Mouse (Mus musculus) kidney, adult 2 months (tissue): Measurements from ENCODE around the gene Sorcs2. TPM values are rescaled to one million over a fixed set of nuclear protein-coding genes. Genes with fewer than 3 reads are reported as not detected.

Experiments used
- DNase-seq: peaks from one replicate; pipeline ENCODE4 v3.0.0; 2021
- H3K27ac ChIP-seq: fragments of 200-500 bp; 2 replicates; pipeline ENCODE4 v1.5.1; 2012; ENCODE audit warnings: low read depth, low read length, control low read depth, inconsistent platforms; ENCODE audit not compliant: insufficient read depth
- H3K27me3 ChIP-seq: fragments of 200-500 bp; replicated peaks from 2 replicates; pipeline ENCODE4 v1.6.1; 2012; ENCODE audit warnings: mild to moderate bottlenecking, moderate library complexity, low read length, inconsistent platforms; ENCODE audit not compliant: control insufficient read depth, insufficient read depth
- H3K36me3 ChIP-seq: fragments of 200-500 bp; 2 replicates; pipeline ENCODE4 v1.6.1; 2012; ENCODE audit warnings: mild to moderate bottlenecking, moderate library complexity, low read length, inconsistent platforms; ENCODE audit not compliant: control insufficient read depth, insufficient read depth
- H3K4me1 ChIP-seq: fragments of 200-500 bp; 2 replicates; pipeline ENCODE4 v1.6.1; 2011; ENCODE audit warnings: low read length; ENCODE audit not compliant: control insufficient read depth, insufficient read depth
- H3K4me3 ChIP-seq: fragments of 200-500 bp; 2 replicates; pipeline ENCODE4 v1.5.1; 2011; ENCODE audit warnings: mild to moderate bottlenecking, low read depth, low read length, control low read depth; ENCODE audit not compliant: insufficient read depth
- CTCF ChIP-seq: fragments of 200-500 bp; conservative IDR thresholded peaks from 2 replicates; pipeline ENCODE4 v1.5.1; 2011; ENCODE audit warnings: low read depth, mild to moderate bottlenecking, control low read depth, low read length, moderate library complexity, mixed read lengths; ENCODE audit not compliant: insufficient read depth, insufficient read length
- POLR2A ChIP-seq: fragments of 200-500 bp; IDR thresholded peaks from one replicate; pipeline ENCODE4 v1.6.1; 2011; ENCODE audit warnings: low read depth, low read length, control low read depth
- WGBS: fragments of 180-500 bp; shearing (Covaris S2); methylation state at CpG from one replicate; pipeline ENCODE4 v1.1.7; 2018; 5-methylcytosine and 5-hydroxymethylcytosine counted together
- polyA plus RNA-seq: library from polyadenylated mRNA; depleted of rRNA; stranded (reverse); fragments of >200 nt; gene quantifications from 2 replicates; pipeline ENCODE4 v1.2.3, GENCODE M21; 2012

Sorcs2 gene
- polyA plus RNA-seq, 1 experiment: 1.9 TPM

DNA sequence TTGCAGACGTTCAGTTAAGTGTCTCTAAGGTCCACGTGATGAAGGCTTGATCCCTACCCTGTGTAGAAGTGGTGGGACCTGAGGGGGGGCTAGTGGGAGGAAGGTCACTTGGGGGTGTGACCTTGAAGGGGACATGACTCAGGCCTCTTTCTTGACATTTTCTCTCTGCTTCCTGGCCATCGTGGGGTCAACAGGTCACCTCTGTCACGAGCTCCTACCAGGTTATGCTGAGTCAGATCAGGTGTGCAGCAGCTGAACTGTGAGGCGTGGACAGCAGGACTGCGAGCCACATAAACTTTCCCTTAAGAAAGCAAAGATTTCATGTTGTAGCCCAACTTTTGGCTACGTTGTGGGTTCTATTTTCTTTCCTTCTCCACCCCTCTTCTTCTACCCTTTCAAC lies 307.9 kb downstream of the Sorcs2 start:
- 51% methylated on average over 7 of the region's 7 CpGs for WGBS

GRCm38 (mm10) chr5:36089243-36089642 lies 308.7 kb downstream of the Sorcs2 start:
- peaks cover 7% of the 10 kb centered on the region for H3K4me1 ChIP-seq
- no peaks in the 10 kb centered on the region for H3K27me3 ChIP-seq
- WGBS: 53% methylated on average over 2 of the region's 2 CpGs
- H3K27ac ChIP-seq: no peak overlapping the region
- no peak overlapping the region for H3K4me3 ChIP-seq
- peak; percentile 11 for DNase-seq
- no peak for TF ChIP-seq CTCF
- TF ChIP-seq POLR2A: no peak
- no peaks in the 10 kb centered on the region for H3K36me3 ChIP-seq

More for the DNA sequence above, 307.9 kb downstream of the Sorcs2 start:
- peak; percentile 61 for DNase-seq
- H3K4me3 ChIP-seq: no peak overlapping the region
- no peak for TF ChIP-seq CTCF
- TF ChIP-seq POLR2A: no peak
- no peaks in the 10 kb centered on the region for H3K36me3 ChIP-seq
- no peaks in the 10 kb centered on the region for H3K27me3 ChIP-seq
- H3K4me1 ChIP-seq: no peaks in the 10 kb centered on the region; the same call in none of the 2 replicates
- no peak overlapping the region for H3K27ac ChIP-seq

- Histone ChIP-seq H3K36me3 (no peaks in the 10 kb centered on the region), H3K27me3 (no peaks in the 10 kb centered on the region), H3K27ac (no peak overlapping the region), H3K4me1 (peaks cover 9% of the 10 kb centered on the region), H3K4me3 (no peak overlapping the region)
- TF ChIP-seq POLR2A (no peak), CTCF (no peak)
- DNase-seq: no peak
- WGBS: 91% methylated on average over 5 of the region's 5 CpGs
Measured at GRCm38 (mm10) chr5:36086931-36087330, 311.0 kb downstream of the Sorcs2 start.

- no peak for DNase-seq
- peaks cover 9% of the 10 kb centered on the region; the same call in 1 of the 2 replicates for H3K4me1 ChIP-seq
- no peak overlapping the region for H3K27ac ChIP-seq
- 70% methylated on average over 4 of the region's 4 CpGs for WGBS
- no peak overlapping the region for H3K4me3 ChIP-seq
- no peaks in the 10 kb centered on the region for H3K27me3 ChIP-seq
- H3K36me3 ChIP-seq: no peaks in the 10 kb centered on the region
- TF ChIP-seq POLR2A: no peak
- no peak for TF ChIP-seq CTCF
Measured at GRCm38 (mm10) chr5:36085621-36086020, 312.3 kb downstream of the Sorcs2 start.

DNA sequence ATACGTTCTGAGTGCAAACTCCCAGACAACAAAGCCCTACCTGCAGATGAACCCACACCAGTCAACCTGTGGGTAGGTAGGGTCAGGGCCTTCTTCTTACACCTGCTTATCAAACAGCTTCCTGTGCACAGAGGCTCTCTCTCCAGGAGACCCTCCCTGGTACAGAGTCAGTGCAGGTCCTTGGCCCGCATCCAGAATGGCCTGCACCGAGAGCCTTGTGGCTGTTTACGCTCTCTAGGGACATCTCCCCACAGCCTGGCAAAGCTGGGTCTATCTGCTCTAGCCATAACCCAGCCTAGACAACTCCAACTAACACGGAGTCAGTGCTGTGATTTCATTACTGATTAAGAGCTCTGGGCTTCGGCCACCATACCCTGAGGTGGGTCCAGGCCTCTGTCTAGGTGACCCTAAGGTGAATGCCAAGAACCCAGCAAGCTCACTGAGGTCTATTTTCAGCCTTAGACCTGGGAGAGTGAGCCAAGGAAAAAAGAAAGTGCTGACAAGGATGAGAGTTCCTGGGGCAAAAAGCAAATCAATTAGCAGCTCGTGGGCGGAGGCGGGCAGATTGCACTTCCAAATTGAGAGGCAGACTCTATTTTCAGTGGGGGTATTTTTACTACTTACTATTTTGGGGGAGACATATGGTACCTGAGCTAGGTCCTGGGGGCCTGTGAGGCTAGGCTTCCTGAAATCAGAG lies 313.9 kb downstream of the Sorcs2 start:
- Histone ChIP-seq H3K36me3 (no peaks in the 10 kb centered on the region), H3K27me3 (no peaks in the 10 kb centered on the region), H3K27ac (no peak overlapping the region), H3K4me3 (no peak overlapping the region), H3K4me1 (peaks cover 9% of the 10 kb centered on the region; the same call in 1 of the 2 replicates)
- peak; percentile 75 for DNase-seq
- WGBS: 64% methylated on average over 9 of the region's 9 CpGs
- TF ChIP-seq CTCF (no peak), POLR2A (no peak)

- Histone ChIP-seq H3K27me3 (no peaks in the 10 kb centered on the region), H3K36me3 (no peaks in the 10 kb centered on the region), H3K27ac (no peak overlapping the region), H3K4me3 (no peak overlapping the region), H3K4me1 (peaks cover 9% of the 10 kb centered on the region; the same call in 1 of the 2 replicates)
- WGBS: 66% methylated on average over 8 of the region's 8 CpGs
- DNase-seq: no peak
- TF ChIP-seq CTCF (no peak), POLR2A (no peak)
Measured at GRCm38 (mm10) chr5:36081021-36081420, 316.9 kb downstream of the Sorcs2 start.

DNA sequence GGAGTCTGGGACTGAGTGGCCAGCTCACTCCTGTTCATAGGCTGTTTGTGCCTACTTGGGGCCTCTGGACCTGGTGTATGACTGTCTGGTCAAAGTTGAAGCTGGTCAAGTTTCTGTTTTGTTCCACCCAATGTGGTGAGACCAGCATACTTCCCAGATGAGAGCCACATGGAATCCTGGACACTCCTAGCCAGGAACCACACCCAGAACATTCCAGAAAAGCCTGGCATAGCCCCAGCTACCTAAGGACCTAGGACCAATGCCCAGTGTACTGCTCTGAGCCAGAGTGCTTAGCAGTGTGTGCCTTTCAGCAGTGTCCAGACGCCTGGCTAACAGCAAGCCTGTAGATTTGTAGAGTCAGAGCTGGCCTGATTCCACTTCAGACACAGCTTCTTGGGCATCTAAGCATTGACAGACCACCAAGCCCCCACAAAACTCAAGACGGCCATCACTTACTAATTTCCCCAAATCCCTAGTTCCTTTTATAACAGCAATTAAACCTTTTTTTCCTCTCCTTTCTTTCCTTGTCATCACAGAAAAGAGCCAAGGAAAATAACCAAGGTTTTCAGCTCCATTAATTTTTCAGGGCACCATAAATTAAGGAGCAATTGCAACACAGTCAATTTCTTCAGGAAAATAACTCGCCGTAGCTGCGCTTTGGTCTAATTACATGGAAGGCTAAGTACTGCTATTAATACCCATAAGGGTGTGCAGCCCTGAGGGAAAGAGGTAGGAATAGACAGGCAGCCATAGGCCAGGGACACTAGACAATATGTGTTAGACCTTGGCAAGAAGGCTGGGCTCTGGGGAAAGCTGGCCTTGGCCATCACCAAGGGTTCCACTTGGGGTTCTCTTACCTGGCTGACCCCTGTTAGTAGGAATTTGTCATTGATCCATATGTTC lies 322.5 kb downstream of the Sorcs2 start:
- Histone ChIP-seq H3K27me3 (no peaks in the 10 kb centered on the region), H3K4me1 (peaks cover 9% of the 10 kb centered on the region; the same call in 1 of the 2 replicates)

More for the DNA sequence above, 322.5 kb downstream of the Sorcs2 start:
- H3K36me3 ChIP-seq: no peaks in the 10 kb centered on the region
- H3K27ac ChIP-seq: peak overlapping the region; percentile 55; the same call in 1 of the 2 replicates
- 26% methylated on average over 5 of the region's 5 CpGs for WGBS
- H3K4me3 ChIP-seq: no peak overlapping the region
- TF ChIP-seq CTCF (no peak), POLR2A (no peak)
- peak; percentile 68 for DNase-seq
